Mouse (Mus musculus) liver, embryonic 16.5 days (tissue): ENCODE measurements around the gene Ugdh. TPM values are rescaled to one million over a fixed set of nuclear protein-coding genes. Genes with fewer than 3 reads are reported as not detected.
"Not testable (repeated sequence)": the region's sequence is repeated elsewhere in the genome, so short reads cannot be mapped to it uniquely, and the experiment has no call there.

ENCODE experiments used
- ATAC-seq: fragments of 200-750 bp; cut with Nextera tagmentation; 2 replicates; pipeline ENCODE4 v1.8.0; 2017; ENCODE audit warnings: low read depth, mild to moderate bottlenecking, moderate number of reproducible peaks, moderate library complexity
- H3K27ac ChIP-seq: fragments of 300-500 bp; sonication (generic); 2 replicates; pipeline ENCODE4 v1.5.1; 2014; ENCODE audit warnings: mild to moderate bottlenecking, low read length
- H3K27me3 ChIP-seq: fragments of 300-500 bp; sonication (generic); 2 replicates; pipeline ENCODE4 v1.6.1; 2014; ENCODE audit warnings: low read depth, low read length, mixed read lengths; ENCODE audit not compliant: control insufficient read depth, insufficient read depth
- H3K36me3 ChIP-seq: fragments of 300-500 bp; sonication (generic); 2 replicates; pipeline ENCODE4 v1.6.1; 2014; ENCODE audit warnings: mild to moderate bottlenecking; ENCODE audit not compliant: control insufficient read depth, insufficient read depth
- H3K4me1 ChIP-seq: fragments of 300-500 bp; sonication (generic); 2 replicates; pipeline ENCODE4 v1.6.1; 2014; ENCODE audit warnings: low read depth, low read length, mixed read lengths; ENCODE audit not compliant: control insufficient read depth
- H3K4me2 ChIP-seq: fragments of 300-500 bp; sonication (generic); 2 replicates; pipeline ENCODE4 v1.6.1; 2014; ENCODE audit warnings: low read depth, low read length, mixed read lengths
- H3K4me3 ChIP-seq: fragments of 300-500 bp; sonication (generic); 2 replicates; pipeline ENCODE4 v1.5.1; 2014; ENCODE audit warnings: low read depth, mild to moderate bottlenecking, low read length
- H3K9ac ChIP-seq: fragments of 300-500 bp; sonication (generic); 2 replicates; pipeline ENCODE4 v1.6.1; 2014; ENCODE audit warnings: low read depth, low read length
- H3K9me3 ChIP-seq: fragments of 300-500 bp; sonication (generic); replicated peaks from 2 replicates; pipeline ENCODE4 v1.6.1; 2016; ENCODE audit warnings: low read length; ENCODE audit not compliant: control insufficient read depth
- WGBS: fragments of 180-500 bp; shearing (Covaris S2); extraction: QIAGEN DNeasy Blood & Tissue Kit; methylation state at CpG from one replicate; pipeline ENCODE4 v1.1.7; 2014; ENCODE audit not compliant: insufficient replicate concordance; 5-methylcytosine and 5-hydroxymethylcytosine counted together
- polyA plus RNA-seq: library from polyadenylated mRNA; unstranded; fragments of >200 nt; fragmentation: Nextera tagmentation; extraction: Ambion mirVana; gene quantifications from 2 replicates; pipeline ENCODE4 v1.2.1, GENCODE M21; 2015

Gene Ugdh
- polyA plus RNA-seq = 26.8 and 31.8 TPM in 2 replicates

DNA sequence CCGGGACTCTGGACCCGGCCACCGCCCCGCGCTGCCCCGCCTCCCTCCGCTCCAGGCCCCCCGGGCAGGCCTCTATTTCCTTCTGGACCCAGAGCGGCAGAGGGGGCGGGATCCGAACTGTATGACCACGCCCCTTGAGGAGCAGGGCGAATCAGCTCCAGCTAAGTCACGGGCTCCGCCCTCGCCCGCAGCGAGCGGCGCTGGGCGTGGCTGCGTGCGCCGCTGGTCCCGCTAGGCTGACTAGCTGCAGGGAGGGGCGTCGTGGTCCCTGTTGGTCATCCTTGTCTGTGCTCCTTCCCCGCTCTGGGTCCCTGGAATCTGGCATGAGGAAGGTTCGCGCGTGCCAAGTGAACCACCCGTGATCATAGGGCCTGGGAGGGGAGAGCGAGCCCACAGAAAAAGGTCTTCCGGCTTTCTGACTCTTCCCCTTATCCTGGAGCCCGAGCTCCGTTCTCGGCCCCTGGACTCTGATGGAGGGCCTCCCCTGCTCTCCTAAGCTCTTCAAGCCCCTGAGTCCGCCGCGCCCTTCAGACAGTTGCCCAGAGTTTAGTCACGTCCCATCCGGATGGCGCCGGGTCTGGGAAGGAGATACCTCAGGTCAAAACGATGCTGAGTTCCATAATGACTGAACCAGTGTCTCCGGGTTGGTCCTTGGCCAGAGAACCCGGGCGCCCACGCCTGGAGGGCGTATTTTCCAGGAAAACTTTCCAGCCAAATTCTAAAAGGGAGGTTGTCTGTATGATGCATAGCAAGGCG, at the start of gene Ugdh:
TSS of gene Ugdh (minus strand) at position 144 of the 756 bp plus-strand sequence.
- H3K27ac ChIP-seq = peak within 1 kb of the TSS; percentile 72

DNA sequence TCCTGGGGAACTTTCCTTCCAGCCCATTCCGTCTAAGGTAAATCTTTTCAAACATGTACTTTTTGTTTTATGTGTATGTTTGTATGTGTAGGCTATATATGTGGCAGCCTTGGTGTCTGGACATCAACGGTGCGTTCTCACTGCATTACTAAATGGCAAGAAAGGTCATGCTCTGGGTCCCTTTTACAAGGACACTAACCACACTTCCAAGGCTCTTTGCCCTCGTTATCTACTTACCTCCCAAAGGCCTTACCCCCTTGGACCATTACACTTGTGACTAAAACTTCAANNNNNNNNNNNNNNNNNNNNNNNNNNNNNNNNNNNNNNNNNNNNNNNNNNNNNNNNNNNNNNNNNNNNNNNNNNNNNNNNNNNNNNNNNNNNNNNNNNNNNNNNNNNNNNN, 47.2 kb upstream of the Ugdh start:
- no peaks in the 10 kb centered on the region for H3K36me3 ChIP-seq
- no peaks in the 10 kb centered on the region for H3K9me3 ChIP-seq
- 76% methylated on average over 4 of the region's 4 CpGs for WGBS
- H3K4me2 ChIP-seq = no peak overlapping the region
- no peak overlapping the region for H3K27ac ChIP-seq
- no peak overlapping the region for H3K4me3 ChIP-seq
- H3K9ac ChIP-seq = no peak overlapping the region
- no peak for ATAC-seq
- H3K27me3 ChIP-seq = no peaks in the 10 kb centered on the region
- H3K4me1 ChIP-seq = peaks cover 15% of the 10 kb centered on the region

More for the DNA sequence above, at the start of gene Ugdh:
- Histone ChIP-seq H3K27me3 (no peaks in the 10 kb centered on the region), H3K9me3 (no peaks in the 10 kb centered on the region), H3K4me3 (peak within 1 kb of the TSS; percentile 84), H3K4me2 (peak within 1 kb of the TSS; percentile 90), H3K9ac (peak within 1 kb of the TSS; percentile 78), H3K36me3 (no peaks in the 10 kb centered on the region), H3K4me1 (peaks cover 10% of the 10 kb centered on the region)
- peak; percentile 98 for ATAC-seq
- under 1% methylated on average over 51 of the region's 51 CpGs for WGBS

DNA sequence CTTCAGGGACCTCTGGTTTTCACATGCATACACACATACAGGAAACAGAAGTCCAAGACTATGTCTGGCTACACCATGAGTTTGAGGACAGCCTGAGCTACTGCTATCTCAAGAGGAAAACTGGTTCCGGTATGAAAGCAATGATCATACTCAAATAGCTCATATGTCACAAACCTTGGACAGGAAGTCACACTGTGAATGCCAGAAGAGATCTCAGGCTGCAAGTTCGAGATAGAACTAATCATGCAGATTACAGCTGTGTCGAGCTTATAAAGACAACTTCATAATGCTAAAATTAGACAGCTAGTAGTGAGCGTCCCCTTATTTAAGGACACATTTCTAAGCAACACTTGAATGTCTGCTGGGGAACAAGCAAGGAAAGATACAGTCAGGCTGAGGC, 44.8 kb upstream of the Ugdh start:
- Histone ChIP-seq H3K36me3 (no peaks in the 10 kb centered on the region), H3K27ac (peak overlapping the region; percentile 64; the same call in 1 of the 2 replicates), H3K27me3 (no peaks in the 10 kb centered on the region), H3K4me1 (peaks cover 20% of the 10 kb centered on the region), H3K9me3 (no peaks in the 10 kb centered on the region), H3K9ac (no peak overlapping the region), H3K4me2 (no peak overlapping the region), H3K4me3 (no peak overlapping the region)
- WGBS = 15% methylated on average over 4 of the region's 4 CpGs
- peak; percentile 17; the same call in 1 of the 2 replicates for ATAC-seq

DNA sequence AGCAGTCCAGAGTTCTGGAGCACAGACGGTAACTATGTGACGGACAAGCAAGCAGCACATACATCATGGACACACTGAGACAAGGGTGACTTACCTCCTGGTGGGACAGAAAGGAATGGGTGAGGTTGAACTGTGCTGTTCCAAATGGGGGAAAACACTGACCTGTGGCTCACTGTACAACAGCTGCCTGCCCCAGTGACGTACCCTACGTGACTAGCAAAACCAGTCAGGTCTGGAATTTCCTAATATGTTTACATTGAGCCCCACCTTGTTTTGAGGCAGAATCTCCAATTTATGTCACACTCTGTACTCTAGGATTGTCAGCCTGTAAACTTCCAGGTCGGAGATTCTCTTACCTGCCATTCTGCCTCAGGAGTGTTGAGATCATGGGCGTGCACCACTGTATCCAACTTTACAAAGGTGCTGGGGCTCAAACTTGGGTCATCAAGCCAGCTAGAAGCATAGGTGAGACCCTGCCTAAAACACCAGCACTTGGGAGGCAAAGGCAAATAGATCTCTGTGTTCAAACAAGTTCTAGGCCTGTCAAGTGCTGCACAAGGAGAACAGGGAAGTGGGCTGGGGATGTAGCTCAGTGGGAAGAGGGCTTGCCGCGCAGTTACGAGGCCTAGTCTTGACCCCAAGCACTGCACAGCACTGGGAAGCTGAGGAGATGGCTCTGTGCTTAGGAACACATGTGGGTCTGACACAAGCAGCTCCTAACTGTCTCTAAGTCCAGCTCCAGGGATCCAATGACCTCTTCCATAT, 44.1 kb upstream of the Ugdh start:
- 64% methylated on average over 9 of the region's 9 CpGs for WGBS
- no peaks in the 10 kb centered on the region for H3K9me3 ChIP-seq
- H3K9ac ChIP-seq = no peak overlapping the region
- peak overlapping the region; percentile 64 for H3K27ac ChIP-seq
- no peak overlapping the region for H3K4me2 ChIP-seq
- no peaks in the 10 kb centered on the region for H3K27me3 ChIP-seq
- no peak overlapping the region for H3K4me3 ChIP-seq
- H3K4me1 ChIP-seq = peaks cover 20% of the 10 kb centered on the region
- ATAC-seq = peak; percentile 67
- no peaks in the 10 kb centered on the region for H3K36me3 ChIP-seq

DNA sequence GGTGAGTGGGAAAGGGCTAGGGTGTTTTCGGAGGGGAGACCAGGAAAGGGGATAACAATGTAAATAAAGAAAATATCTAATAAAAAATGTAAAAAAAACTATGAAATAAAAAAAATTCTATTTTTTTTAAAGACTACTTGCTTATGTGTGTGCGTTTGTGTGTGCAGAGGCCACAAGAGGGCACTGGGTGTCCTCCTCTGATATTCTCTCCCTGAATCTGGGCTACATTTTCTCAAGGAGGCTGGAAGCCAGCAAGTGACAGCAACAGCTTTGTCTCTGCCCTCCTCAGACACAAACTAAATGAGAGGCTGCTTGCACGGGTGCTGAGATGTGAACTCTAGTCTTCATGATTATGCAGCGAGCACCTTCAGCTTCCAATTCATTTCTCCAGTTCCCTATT, 42.5 kb upstream of the Ugdh start:
- Histone ChIP-seq H3K4me2 (no peak overlapping the region), H3K9me3 (no peaks in the 10 kb centered on the region), H3K27me3 (no peaks in the 10 kb centered on the region), H3K4me1 (peaks cover 15% of the 10 kb centered on the region), H3K9ac (no peak overlapping the region), H3K27ac (no peak overlapping the region), H3K36me3 (no peaks in the 10 kb centered on the region), H3K4me3 (no peak overlapping the region)
- 71% methylated on average over 4 of the region's 4 CpGs for WGBS
- ATAC-seq = no peak

DNA sequence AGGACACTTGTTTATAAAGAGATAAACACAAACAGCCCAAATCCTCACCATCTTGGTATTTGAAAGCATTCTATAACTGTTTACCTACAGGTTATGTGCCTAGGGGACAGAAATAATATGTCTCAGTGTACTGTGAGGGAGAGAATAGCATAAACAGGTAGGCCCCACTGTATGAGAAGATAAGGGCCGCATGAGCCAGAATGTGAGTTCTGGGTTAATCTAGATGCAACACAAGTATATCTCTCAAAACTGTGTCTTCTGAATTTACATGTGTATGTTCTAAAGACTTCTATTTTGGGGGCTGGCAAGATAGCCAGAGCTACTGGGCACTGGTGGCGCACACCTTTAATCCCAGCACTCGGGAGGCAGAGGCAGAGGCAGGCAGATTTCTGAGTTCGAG, 41.0 kb upstream of the Ugdh start:
- H3K9ac ChIP-seq, H3K9me3 ChIP-seq, H3K4me2 ChIP-seq, H3K36me3 ChIP-seq, H3K4me3 ChIP-seq, H3K27me3 ChIP-seq: not testable (repeated sequence)
- Histone ChIP-seq H3K27ac (peak overlapping the region; percentile 70; the same call in 1 of the 2 replicates), H3K4me1 (peaks cover 15% of the 10 kb centered on the region)
- ATAC-seq = peak; percentile 68
- 41% methylated on average over 4 of the region's 4 CpGs for WGBS

DNA sequence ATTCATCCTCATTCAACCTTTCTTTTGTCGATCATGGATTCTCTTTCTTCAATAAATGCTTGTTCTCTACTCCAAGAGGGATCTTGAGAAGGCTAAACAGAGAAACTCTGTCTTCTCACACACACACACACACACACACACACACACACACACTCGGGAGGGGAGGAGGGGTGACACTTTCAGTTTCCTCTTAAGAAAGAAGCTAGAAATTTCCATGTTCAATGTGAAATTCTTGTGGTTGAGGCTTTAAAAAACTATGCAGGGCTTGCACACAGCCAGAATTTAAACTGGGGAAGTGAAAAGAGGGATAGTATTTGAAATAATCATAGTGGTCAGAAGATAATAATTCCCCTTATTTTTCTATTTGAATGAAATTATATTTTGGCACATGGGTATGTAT, 40.1 kb upstream of the Ugdh start:
- Histone ChIP-seq H3K36me3 (no peaks in the 10 kb centered on the region), H3K4me3 (no peak overlapping the region), H3K27me3 (no peaks in the 10 kb centered on the region), H3K4me2 (no peak overlapping the region), H3K27ac (no peak overlapping the region; the same call in 1 of the 2 replicates), H3K4me1 (peaks cover 15% of the 10 kb centered on the region), H3K9me3 (no peaks in the 10 kb centered on the region), H3K9ac (no peak overlapping the region)
- ATAC-seq = no peak
- 37% methylated on average over 2 of the region's 2 CpGs for WGBS

DNA sequence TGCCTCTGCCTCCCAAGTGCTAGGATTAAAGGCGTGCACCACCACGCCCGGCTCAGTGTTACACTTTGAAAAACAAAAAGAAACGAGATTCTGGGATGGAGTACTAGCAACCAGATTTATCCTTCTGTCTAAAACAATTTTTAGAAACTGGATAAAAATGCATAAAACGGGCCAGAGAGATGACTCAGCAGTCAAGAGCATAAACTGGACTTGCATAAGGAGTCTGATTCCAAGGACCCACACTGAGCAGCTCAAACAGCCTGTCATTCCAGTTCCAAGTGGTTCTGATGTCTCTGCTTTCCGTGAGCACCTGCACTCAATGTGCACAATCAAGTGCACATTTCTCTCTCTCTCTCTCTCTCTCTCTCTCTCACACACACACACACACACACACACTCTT, 34.0 kb upstream of the Ugdh start:
- H3K4me3 ChIP-seq = no peak overlapping the region
- H3K27me3 ChIP-seq = no peaks in the 10 kb centered on the region
- H3K27ac ChIP-seq = no peak overlapping the region
- H3K9me3 ChIP-seq = peaks cover 3% of the 10 kb centered on the region; the same call in 1 of the 2 replicates
- no peaks in the 10 kb centered on the region for H3K4me1 ChIP-seq
- no peak overlapping the region for H3K4me2 ChIP-seq
- no peak overlapping the region for H3K9ac ChIP-seq
- no peak for ATAC-seq
- WGBS = 73% methylated on average over 6 of the region's 6 CpGs
- peaks cover 15% of the 10 kb centered on the region for H3K36me3 ChIP-seq

DNA sequence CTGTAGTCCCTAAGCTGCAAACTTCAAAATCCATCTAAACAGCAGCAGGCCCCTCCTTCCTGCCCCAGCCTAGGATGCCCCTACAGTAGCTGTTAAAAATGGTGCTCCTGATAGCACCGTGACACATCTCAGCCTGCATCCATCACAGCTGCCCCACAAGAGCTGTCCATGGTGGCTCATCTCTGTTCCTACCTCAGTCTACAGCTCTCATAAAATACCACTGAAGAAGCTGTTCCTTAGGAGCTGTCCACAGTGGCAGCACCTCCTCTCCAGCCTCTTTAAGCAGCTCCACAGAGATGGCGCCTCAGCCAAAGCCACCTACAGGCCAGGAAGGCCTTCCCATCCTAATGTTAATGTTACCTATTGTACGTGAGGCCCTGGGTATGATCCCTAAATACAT, 31.2 kb upstream of the Ugdh start:
- H3K4me1 ChIP-seq = no peaks in the 10 kb centered on the region
- ATAC-seq = no peak
- H3K27ac ChIP-seq = no peak overlapping the region
- no peak overlapping the region for H3K4me2 ChIP-seq
- WGBS = 58% methylated on average over 3 of the region's 3 CpGs
- no peak overlapping the region for H3K9ac ChIP-seq
- H3K27me3 ChIP-seq = no peaks in the 10 kb centered on the region
- H3K4me3 ChIP-seq = no peak overlapping the region
- peaks cover 19% of the 10 kb centered on the region for H3K36me3 ChIP-seq
- peaks cover 3% of the 10 kb centered on the region; the same call in 1 of the 2 replicates for H3K9me3 ChIP-seq
